Mouse (Mus musculus): ENCODE measurements around the gene Tnfrsf14. TPM values are rescaled to one million over a fixed set of nuclear protein-coding genes. Genes with fewer than 3 reads are reported as not detected.

The Tnfrsf14 gene
- total and polyA plus RNA-seq, 2 experiments from 2014 or later, result 0.29 to 0.52 TPM

GRCm38 (mm10) chr4:154949589-154949982 is 21.2 kb upstream of the Tnfrsf14 start:
- no peak overlapping the region for H3K9ac ChIP-seq (replicated peaks; ENCODE audit: low read length)
- no peaks in the 10 kb centered on the region for H3K36me3 ChIP-seq (ENCODE audit: insufficient read depth, low read length)
- no peak overlapping the region for H3K27ac ChIP-seq
- no peak overlapping the region for H3K4me3 ChIP-seq (ENCODE audit: low read length)
- H3K27me3 ChIP-seq (ENCODE audit: insufficient read depth, low read length), result no peaks in the 10 kb centered on the region
- H3K4me2 ChIP-seq (ENCODE audit: low read depth, low read length), result peak overlapping the region; percentile 31; the same call in 1 of the 2 replicates
- DNase-seq (ENCODE audit: low spot score), result peak; percentile 58
- peaks cover 14% of the 10 kb centered on the region for H3K4me1 ChIP-seq (ENCODE audit: insufficient read depth, low read length)
- no peak for ATAC-seq
- no peak for TF ChIP-seq CTCF (IDR thresholded peaks at IDR 0.05; ENCODE audit: low read depth)
- WGBS, result 2% methylated on average over 16 of the region's 16 CpGs
- no peaks in the 10 kb centered on the region for H3K9me3 ChIP-seq (ENCODE audit: low read length)

GRCm38 (mm10) chr4:154948940-154949588 is 20.7 kb upstream of the Tnfrsf14 start:
- H3K27ac ChIP-seq, result peak overlapping the region; percentile 22; the same call in 1 of the 2 replicates
- H3K4me3 ChIP-seq (ENCODE audit: low read length), result no peak overlapping the region
- TF ChIP-seq CTCF (IDR thresholded peaks at IDR 0.05; ENCODE audit: low read depth), result no peak
- H3K36me3 ChIP-seq (ENCODE audit: insufficient read depth, low read length), result no peaks in the 10 kb centered on the region
- no peaks in the 10 kb centered on the region for H3K27me3 ChIP-seq (ENCODE audit: insufficient read depth, low read length)
- peak overlapping the region; percentile 31; the same call in 1 of the 2 replicates for H3K4me2 ChIP-seq (ENCODE audit: low read depth, low read length)
- H3K9ac ChIP-seq (replicated peaks; ENCODE audit: low read length), result no peak overlapping the region
- 42% methylated on average over 6 of the region's 6 CpGs for whole genome bisulfite sequencing
- ATAC-seq (no peak), DNase-seq (ENCODE audit: low spot score) (no peak)
- H3K9me3 ChIP-seq (ENCODE audit: low read length), result no peaks in the 10 kb centered on the region
- peaks cover 14% of the 10 kb centered on the region for H3K4me1 ChIP-seq (ENCODE audit: insufficient read depth, low read length)

- Histone ChIP-seq H3K4me3 (ENCODE audit: low read length) (no peak overlapping the region), H3K36me3 (ENCODE audit: insufficient read depth, low read length) (no peaks in the 10 kb centered on the region), H3K4me1 (ENCODE audit: insufficient read depth, low read length) (peaks cover 14% of the 10 kb centered on the region), H3K9me3 (ENCODE audit: low read length) (no peaks in the 10 kb centered on the region), H3K27me3 (ENCODE audit: insufficient read depth, low read length) (no peaks in the 10 kb centered on the region), H3K4me2 (ENCODE audit: low read depth, low read length) (no peak overlapping the region), H3K9ac (replicated peaks; ENCODE audit: low read length) (no peak overlapping the region), H3K27ac (peak overlapping the region; percentile 22; the same call in 1 of the 2 replicates)
- WGBS, result 27% methylated on average over 14 of the region's 14 CpGs
- peak; percentile 91 for DNase-seq (ENCODE audit: low spot score)
- ATAC-seq, result peak; percentile 79
- TF ChIP-seq CTCF (IDR thresholded peaks at IDR 0.05; ENCODE audit: low read depth), result no peak
Measured at GRCm38 (mm10) chr4:154948066-154948939, 19.9 kb upstream of the Tnfrsf14 start.

- no peaks in the 10 kb centered on the region for H3K27me3 ChIP-seq (ENCODE audit: insufficient read depth, low read length)
- WGBS, result 2% methylated on average over 8 of the region's 8 CpGs
- peak overlapping the region; percentile 62; the same call in 1 of the 2 replicates for H3K27ac ChIP-seq
- no peaks in the 10 kb centered on the region for H3K9me3 ChIP-seq (ENCODE audit: low read length)
- H3K4me2 ChIP-seq (ENCODE audit: low read depth, low read length), result peak overlapping the region; percentile 58
- peak; percentile 37; the same call in 1 of the 2 replicates for TF ChIP-seq CTCF (IDR thresholded peaks at IDR 0.05; ENCODE audit: low read depth)
- ATAC-seq (peak; percentile 87), DNase-seq (ENCODE audit: low spot score) (peak; percentile 90)
- peak overlapping the region; percentile 40 for H3K9ac ChIP-seq (replicated peaks; ENCODE audit: low read length)
- peaks cover 10% of the 10 kb centered on the region; the same call in 1 of the 2 replicates for H3K4me1 ChIP-seq (ENCODE audit: insufficient read depth, low read length)
- H3K36me3 ChIP-seq (ENCODE audit: insufficient read depth, low read length), result no peaks in the 10 kb centered on the region
- peak overlapping the region; percentile 27 for H3K4me3 ChIP-seq (ENCODE audit: low read length)
Measured at GRCm38 (mm10) chr4:154946319-154946718, 18.0 kb upstream of the Tnfrsf14 start.

- Histone ChIP-seq H3K9me3 (ENCODE audit: low read length) (no peaks in the 10 kb centered on the region), H3K4me3 (ENCODE audit: low read length) (no peak overlapping the region), H3K27me3 (ENCODE audit: insufficient read depth, low read length) (no peaks in the 10 kb centered on the region), H3K36me3 (ENCODE audit: insufficient read depth, low read length) (no peaks in the 10 kb centered on the region), H3K27ac (no peak overlapping the region), H3K4me1 (ENCODE audit: insufficient read depth, low read length) (0 out of 2 replicates have a peak, but pooled peaks cover 6% of the 10 kb centered on the region), H3K9ac (replicated peaks; ENCODE audit: low read length) (no peak overlapping the region), H3K4me2 (ENCODE audit: low read depth, low read length) (no peak overlapping the region)
- DNase-seq (ENCODE audit: low spot score) (peak; percentile 94), ATAC-seq (peak; percentile 73)
- WGBS, result 24% methylated on average over 2 of the region's 2 CpGs
- peak; percentile 97 for TF ChIP-seq CTCF (IDR thresholded peaks at IDR 0.05; ENCODE audit: low read depth)
Measured at GRCm38 (mm10) chr4:154944121-154944590, 15.8 kb upstream of the Tnfrsf14 start.

GRCm38 (mm10) chr4:154943323-154944039 is 15.1 kb upstream of the Tnfrsf14 start:
- Histone ChIP-seq H3K4me1 (ENCODE audit: insufficient read depth, low read length) (0 out of 2 replicates have a peak, but pooled peaks cover 6% of the 10 kb centered on the region), H3K4me2 (ENCODE audit: low read depth, low read length) (no peak overlapping the region), H3K36me3 (ENCODE audit: insufficient read depth, low read length) (no peaks in the 10 kb centered on the region), H3K4me3 (ENCODE audit: low read length) (no peak overlapping the region), H3K27ac (no peak overlapping the region), H3K9me3 (ENCODE audit: low read length) (no peaks in the 10 kb centered on the region), H3K9ac (replicated peaks; ENCODE audit: low read length) (no peak overlapping the region), H3K27me3 (ENCODE audit: insufficient read depth, low read length) (no peaks in the 10 kb centered on the region)
- DNase-seq (ENCODE audit: low spot score) (no peak), ATAC-seq (no peak)
- 89% methylated on average over 6 of the region's 6 CpGs for WGBS
- no peak for TF ChIP-seq CTCF (IDR thresholded peaks at IDR 0.05; ENCODE audit: low read depth)

Measured in hindbrain, postnatal 0 days (tissue).